Mouse (Mus musculus) spleen, adult 2 months (tissue): ENCODE results near the gene Nemp1. TPM values are rescaled to one million over a fixed set of nuclear protein-coding genes. Genes with fewer than 3 reads are reported as not detected.

ENCODE experiments used
- DNase-seq, 2 experiments: peaks; one replicate each; pipeline versions ENCODE4 v3.0.0 to v3.0.0-alpha.2; 2012 to 2021; ENCODE audit warnings: low spot score in 2 of 2, low read depth in 1 of 2
- H3K27ac ChIP-seq: fragments of 200-500 bp; 2 replicates; pipeline ENCODE4 v1.5.1; 2012; ENCODE audit warnings: low read length, inconsistent platforms; ENCODE audit not compliant: insufficient read depth
- H3K27me3 ChIP-seq: fragments of 200-500 bp; 2 replicates; pipeline ENCODE4 v1.6.1; 2012; ENCODE audit warnings: mild to moderate bottlenecking, moderate library complexity, low read length, inconsistent platforms; ENCODE audit not compliant: control insufficient read depth, insufficient read depth
- H3K36me3 ChIP-seq: fragments of 200-500 bp; 2 replicates; pipeline ENCODE4 v1.6.1; 2012; ENCODE audit warnings: mild to moderate bottlenecking, low read length, inconsistent platforms; ENCODE audit not compliant: control insufficient read depth, insufficient read depth
- H3K4me1 ChIP-seq: fragments of 200-500 bp; 2 replicates; pipeline ENCODE4 v1.6.1; 2011; ENCODE audit warnings: inconsistent platforms; ENCODE audit not compliant: control insufficient read depth, insufficient read depth, insufficient read length
- H3K4me3 ChIP-seq: fragments of 200-500 bp; 2 replicates; pipeline ENCODE4 v1.5.1; 2011; ENCODE audit warnings: mild to moderate bottlenecking, inconsistent platforms; ENCODE audit not compliant: insufficient read depth, insufficient read length; ENCODE audit errors: extremely low read depth
- CTCF ChIP-seq: fragments of 200-500 bp; IDR thresholded peaks from 2 replicates; pipeline ENCODE4 v1.5.1; 2011; ENCODE audit warnings: mild to moderate bottlenecking, inconsistent platforms; ENCODE audit not compliant: insufficient read depth, insufficient read length, insufficient replicate concordance; ENCODE audit errors: extremely low read depth
- POLR2A ChIP-seq: fragments of 200-500 bp; IDR thresholded peaks from 2 replicates; pipeline ENCODE4 v1.6.1; 2011; ENCODE audit warnings: low read depth, low read length, inconsistent platforms
- WGBS: fragments of 180-500 bp; shearing (Covaris S2); methylation state at CpG from one replicate; pipeline ENCODE4 v1.1.7; 2018; 5-methylcytosine and 5-hydroxymethylcytosine counted together
- polyA plus RNA-seq: library from polyadenylated mRNA; depleted of rRNA; stranded (reverse); fragments of >200 nt; gene quantifications from 2 replicates; pipeline ENCODE4 v1.2.3, GENCODE M21; 2012

Gene Nemp1
- polyA plus RNA-seq, 1 experiment, result 3.2 TPM

GRCm38 (mm10) chr10:127682886-127683285, 16.2 kb downstream of the Nemp1 start:
- Histone ChIP-seq H3K36me3 (no peaks in the 10 kb centered on the region), H3K4me3 (no peak overlapping the region), H3K27ac (no peak overlapping the region), H3K27me3 (no peaks in the 10 kb centered on the region), H3K4me1 (no peaks in the 10 kb centered on the region)
- 88% methylated on average over 6 of the region's 6 CpGs for WGBS
- TF ChIP-seq POLR2A (no peak), CTCF (no peak)
- DNase-seq, result no peak

- H3K4me1 ChIP-seq, result no peaks in the 10 kb centered on the region
- H3K36me3 ChIP-seq, result peaks cover 11% of the 10 kb centered on the region
- WGBS, result 35% methylated on average over 1 of the region's 1 CpGs
- DNase-seq, result no peak
- TF ChIP-seq POLR2A (no peak), CTCF (no peak)
- no peak overlapping the region for H3K27ac ChIP-seq
- no peaks in the 10 kb centered on the region for H3K27me3 ChIP-seq
- H3K4me3 ChIP-seq, result no peak overlapping the region
Observed at GRCm38 (mm10) chr10:127691053-127691452, 24.4 kb downstream of the Nemp1 start.

GRCm38 (mm10) chr10:127694636-127695035, 27.9 kb downstream of the Nemp1 start:
- no peak overlapping the region for H3K27ac ChIP-seq
- DNase-seq, result no peak

GRCm38 (mm10) chr10:127695775-127696174, 29.1 kb downstream of the Nemp1 start:
- Histone ChIP-seq H3K4me1 (no peaks in the 10 kb centered on the region), H3K27me3 (no peaks in the 10 kb centered on the region), H3K27ac (no peak overlapping the region), H3K4me3 (no peak overlapping the region), H3K36me3 (peaks cover 12% of the 10 kb centered on the region)
- TF ChIP-seq POLR2A (no peak), CTCF (no peak)
- DNase-seq, result no peak
- WGBS, result 94% methylated on average over 7 of the region's 7 CpGs

More at GRCm38 (mm10) chr10:127694636-127695035, 27.9 kb downstream of the Nemp1 start:
- no peak overlapping the region for H3K4me3 ChIP-seq
- WGBS, result 65% methylated on average over 2 of the region's 2 CpGs
- H3K27me3 ChIP-seq, result no peaks in the 10 kb centered on the region
- H3K4me1 ChIP-seq, result no peaks in the 10 kb centered on the region
- peaks cover 12% of the 10 kb centered on the region for H3K36me3 ChIP-seq
- TF ChIP-seq POLR2A, result no peak
- TF ChIP-seq CTCF, result no peak

- no peak for DNase-seq
Observed at GRCm38 (mm10) chr10:127698966-127699365, 32.3 kb downstream of the Nemp1 start.

GRCm38 (mm10) chr10:127703299-127703698, 36.6 kb downstream of the Nemp1 start:
- 54% methylated on average over 4 of the region's 4 CpGs for WGBS
- H3K27me3 ChIP-seq, result no peaks in the 10 kb centered on the region
- no peak for DNase-seq
- peaks cover 3% of the 10 kb centered on the region; the same call in 1 of the 2 replicates for H3K36me3 ChIP-seq
- TF ChIP-seq POLR2A (no peak), CTCF (no peak)
- H3K4me3 ChIP-seq, result no peak overlapping the region
- H3K4me1 ChIP-seq, result no peaks in the 10 kb centered on the region
- no peak overlapping the region for H3K27ac ChIP-seq

More at GRCm38 (mm10) chr10:127698966-127699365, 32.3 kb downstream of the Nemp1 start:
- Histone ChIP-seq H3K4me1 (no peaks in the 10 kb centered on the region), H3K27me3 (no peaks in the 10 kb centered on the region), H3K27ac (no peak overlapping the region), H3K36me3 (peaks cover 5% of the 10 kb centered on the region), H3K4me3 (no peak overlapping the region)
- WGBS, result 96% methylated on average over 7 of the region's 7 CpGs
- TF ChIP-seq POLR2A (no peak), CTCF (no peak)

- H3K4me3 ChIP-seq, result no peak overlapping the region
- H3K4me1 ChIP-seq, result no peaks in the 10 kb centered on the region
- no peaks in the 10 kb centered on the region for H3K27me3 ChIP-seq
- no peak for DNase-seq
- no peak overlapping the region for H3K27ac ChIP-seq
- TF ChIP-seq CTCF (no peak), POLR2A (no peak)
- 67% methylated on average over 2 of the region's 2 CpGs for WGBS
- no peaks in the 10 kb centered on the region; the same call in 1 of the 2 replicates for H3K36me3 ChIP-seq
Observed at GRCm38 (mm10) chr10:127704293-127704692, 37.6 kb downstream of the Nemp1 start.
